Mouse (Mus musculus): ENCODE measurements around the gene Dnase1l1. TPM values are rescaled to one million over a fixed set of nuclear protein-coding genes. Genes with fewer than 3 reads are reported as not detected.
A peak's percentile ranks its signal among the peaks of the same experiment; 100 is the strongest.

Gene Dnase1l1
- polyA plus RNA-seq, 1 experiment from 2014 or later: 14.1 TPM

DNA sequence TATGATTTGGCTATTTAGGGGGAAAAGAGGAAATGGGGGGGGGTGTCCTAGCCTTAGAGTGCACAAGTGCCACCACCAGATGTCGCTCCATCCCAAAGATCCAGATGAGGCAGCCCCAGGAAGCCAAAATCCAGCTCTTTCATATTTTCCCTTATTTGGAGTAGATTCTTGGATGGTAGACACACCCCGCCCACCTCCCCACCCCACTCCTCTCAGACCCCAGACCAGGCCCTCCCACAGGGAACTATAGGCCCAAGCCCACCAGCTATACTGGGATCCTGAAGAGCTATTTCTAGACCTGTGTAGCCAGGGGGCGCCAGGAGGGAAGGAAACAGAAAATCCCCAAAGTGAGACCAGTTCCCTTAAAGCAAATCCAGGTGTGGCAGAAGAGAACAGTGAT is 33.5 kb downstream of the Dnase1l1 start:
- H3K27me3 ChIP-seq (ENCODE audit: insufficient read depth, low read length): no peaks in the 10 kb centered on the region
- no peaks in the 10 kb centered on the region for H3K4me1 ChIP-seq (replicated peaks; ENCODE audit: insufficient read depth, low read length)
- peak; percentile 75 for TF ChIP-seq CTCF (IDR thresholded peaks at IDR 0.05; ENCODE audit: low read depth)
- H3K9me3 ChIP-seq (replicated peaks; ENCODE audit: low read length): no peaks in the 10 kb centered on the region
- 27% methylated on average over 3 of the region's 3 CpGs for WGBS
- H3K9ac ChIP-seq (ENCODE audit: low read depth, low read length): no peak overlapping the region
- no peak overlapping the region for H3K27ac ChIP-seq
- DNase-seq (ENCODE audit: low spot score) (peak; percentile 79), ATAC-seq (replicated peaks; ENCODE audit: low FRiP score, low read depth) (0 out of 2 replicates have a peak, but pooled peaks have one; percentile 6)
- H3K4me2 ChIP-seq (ENCODE audit: low read length): peak overlapping the region; percentile 63
- peak overlapping the region; percentile 40 for H3K4me3 ChIP-seq (replicated peaks; ENCODE audit: low read depth, low read length)
- no peaks in the 10 kb centered on the region for H3K36me3 ChIP-seq (ENCODE audit: insufficient read depth, low read length)

GRCm38 (mm10) chrX:74246693-74247092 is 35.4 kb downstream of the Dnase1l1 start:
- ATAC-seq (replicated peaks; ENCODE audit: low FRiP score, low read depth) (peak; percentile 41; the same call in 1 of the 2 replicates), DNase-seq (ENCODE audit: low spot score) (peak; percentile 61)
- Histone ChIP-seq H3K4me2 (ENCODE audit: low read length) (peak overlapping the region; percentile 58), H3K9me3 (replicated peaks; ENCODE audit: low read length) (no peaks in the 10 kb centered on the region), H3K27ac (peak overlapping the region; percentile 70), H3K4me3 (replicated peaks; ENCODE audit: low read depth, low read length) (peak overlapping the region; percentile 46), H3K27me3 (ENCODE audit: insufficient read depth, low read length) (no peaks in the 10 kb centered on the region), H3K36me3 (ENCODE audit: insufficient read depth, low read length) (peaks cover 4% of the 10 kb centered on the region; the same call in 1 of the 2 replicates), H3K4me1 (replicated peaks; ENCODE audit: insufficient read depth, low read length) (no peaks in the 10 kb centered on the region), H3K9ac (ENCODE audit: low read depth, low read length) (no peak overlapping the region)
- WGBS: 23% methylated on average over 15 of the region's 15 CpGs
- TF ChIP-seq CTCF (IDR thresholded peaks at IDR 0.05; ENCODE audit: low read depth): no peak

GRCm38 (mm10) chrX:74246213-74246681 is 35.9 kb downstream of the Dnase1l1 start:
- peak overlapping the region; percentile 58 for H3K4me2 ChIP-seq (ENCODE audit: low read length)
- peaks cover 7% of the 10 kb centered on the region for H3K36me3 ChIP-seq (ENCODE audit: insufficient read depth, low read length)
- 28% methylated on average over 38 of the region's 38 CpGs for WGBS

DNA sequence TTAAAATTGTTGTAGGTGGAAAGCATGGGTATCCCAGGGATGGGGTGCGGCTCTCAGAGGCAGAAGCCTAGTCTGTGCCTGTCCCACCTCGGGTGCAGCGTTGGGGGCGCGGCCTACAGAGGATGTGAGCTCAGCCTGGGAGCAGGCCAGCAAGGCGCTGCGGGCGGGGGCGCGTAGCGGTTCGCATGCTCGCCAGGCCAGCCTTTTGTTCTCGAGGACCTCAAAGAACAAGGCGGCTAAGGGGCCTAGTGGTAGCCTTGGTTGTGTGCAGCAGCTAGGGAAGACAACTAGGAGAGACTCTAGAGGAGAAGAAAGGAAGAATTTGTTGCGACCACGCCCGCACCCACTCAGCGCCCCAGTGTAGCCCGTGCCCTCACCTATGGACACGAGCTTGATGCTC is 36.5 kb downstream of the Dnase1l1 start:
- 30% methylated on average over 21 of the region's 21 CpGs for WGBS
- H3K27me3 ChIP-seq (ENCODE audit: insufficient read depth, low read length): no peaks in the 10 kb centered on the region
- ATAC-seq (replicated peaks; ENCODE audit: low FRiP score, low read depth) (peak; percentile 50), DNase-seq (ENCODE audit: low spot score) (peak; percentile 82)
- peak overlapping the region; percentile 46 for H3K4me3 ChIP-seq (replicated peaks; ENCODE audit: low read depth, low read length)
- H3K27ac ChIP-seq: peak overlapping the region; percentile 85
- H3K36me3 ChIP-seq (ENCODE audit: insufficient read depth, low read length): peaks cover 11% of the 10 kb centered on the region
- TF ChIP-seq CTCF (IDR thresholded peaks at IDR 0.05; ENCODE audit: low read depth): no peak
- H3K4me1 ChIP-seq (replicated peaks; ENCODE audit: insufficient read depth, low read length): no peaks in the 10 kb centered on the region
- H3K4me2 ChIP-seq (ENCODE audit: low read length): peak overlapping the region; percentile 58
- peak overlapping the region; percentile 65 for H3K9ac ChIP-seq (ENCODE audit: low read depth, low read length)
- no peaks in the 10 kb centered on the region for H3K9me3 ChIP-seq (replicated peaks; ENCODE audit: low read length)

More at GRCm38 (mm10) chrX:74246213-74246681, 35.9 kb downstream of the Dnase1l1 start:
- Histone ChIP-seq H3K4me1 (replicated peaks; ENCODE audit: insufficient read depth, low read length) (no peaks in the 10 kb centered on the region), H3K27ac (peak overlapping the region; percentile 85), H3K4me3 (replicated peaks; ENCODE audit: low read depth, low read length) (peak overlapping the region; percentile 46), H3K9ac (ENCODE audit: low read depth, low read length) (peak overlapping the region; percentile 65), H3K9me3 (replicated peaks; ENCODE audit: low read length) (no peaks in the 10 kb centered on the region), H3K27me3 (ENCODE audit: insufficient read depth, low read length) (no peaks in the 10 kb centered on the region)
- ATAC-seq (replicated peaks; ENCODE audit: low FRiP score, low read depth) (peak; percentile 87), DNase-seq (ENCODE audit: low spot score) (peak; percentile 96)
- peak; percentile 5; the same call in 1 of the 2 replicates for TF ChIP-seq CTCF (IDR thresholded peaks at IDR 0.05; ENCODE audit: low read depth)

DNA sequence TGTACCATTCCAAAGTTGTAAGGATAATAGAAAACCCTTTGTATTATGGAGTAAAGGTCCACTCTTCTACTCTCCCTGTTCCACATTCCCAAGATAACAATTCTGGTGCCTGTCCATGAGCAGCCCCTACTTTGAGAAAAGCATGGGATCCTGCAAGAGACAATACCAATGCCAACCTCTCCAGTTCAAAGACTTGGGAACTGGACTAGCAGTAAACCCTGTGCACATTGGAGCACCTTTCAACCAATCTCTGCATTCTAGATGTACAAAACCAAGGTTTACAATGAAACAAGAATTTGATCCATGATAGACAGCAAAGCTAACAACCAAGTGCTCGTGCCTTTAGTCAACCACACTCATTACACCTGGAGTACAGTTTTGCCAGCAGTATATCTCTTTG is 37.0 kb downstream of the Dnase1l1 start:
- Histone ChIP-seq H3K4me3 (replicated peaks; ENCODE audit: low read depth, low read length) (peak overlapping the region; percentile 46), H3K36me3 (ENCODE audit: insufficient read depth, low read length) (peaks cover 16% of the 10 kb centered on the region), H3K27ac (peak overlapping the region; percentile 85), H3K9me3 (replicated peaks; ENCODE audit: low read length) (no peaks in the 10 kb centered on the region), H3K9ac (ENCODE audit: low read depth, low read length) (peak overlapping the region; percentile 65; the same call in 1 of the 2 replicates), H3K4me1 (replicated peaks; ENCODE audit: insufficient read depth, low read length) (no peaks in the 10 kb centered on the region), H3K4me2 (ENCODE audit: low read length) (peak overlapping the region; percentile 58), H3K27me3 (ENCODE audit: insufficient read depth, low read length) (no peaks in the 10 kb centered on the region)
- ATAC-seq (replicated peaks; ENCODE audit: low FRiP score, low read depth) (no peak), DNase-seq (ENCODE audit: low spot score) (no peak)
- TF ChIP-seq CTCF (IDR thresholded peaks at IDR 0.05; ENCODE audit: low read depth): no peak
- 33% methylated on average over 1 of the region's 1 CpGs for WGBS

DNA sequence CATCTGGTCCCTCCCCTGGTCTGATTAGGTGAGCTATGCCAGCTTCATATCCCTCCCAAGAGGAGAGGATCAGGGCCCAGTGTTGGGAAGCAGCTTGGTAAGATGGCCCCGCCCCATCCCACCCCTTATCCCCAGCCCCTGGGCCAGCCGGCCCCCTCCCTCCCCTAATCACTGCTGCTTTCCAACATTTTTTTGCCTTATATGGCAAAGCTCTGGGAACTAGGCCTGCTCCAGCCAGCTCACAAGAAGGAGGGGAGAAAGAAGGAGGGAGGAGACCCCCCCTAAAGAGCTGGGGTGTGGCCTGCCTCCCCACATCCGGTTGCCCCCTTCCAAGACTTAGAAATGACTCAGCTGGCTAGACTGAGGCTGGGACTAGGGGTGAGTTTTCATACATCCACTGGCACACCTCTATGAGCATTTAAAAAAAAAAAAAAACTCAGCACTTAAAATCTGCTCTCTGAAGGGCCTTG is 37.5 kb downstream of the Dnase1l1 start:
- 35% methylated on average over 3 of the region's 3 CpGs for WGBS

More for the DNA sequence above, 37.5 kb downstream of the Dnase1l1 start:
- TF ChIP-seq CTCF (IDR thresholded peaks at IDR 0.05; ENCODE audit: low read depth): no peak
- ATAC-seq (replicated peaks; ENCODE audit: low FRiP score, low read depth) (peak; percentile 14; the same call in 1 of the 2 replicates), DNase-seq (ENCODE audit: low spot score) (peak; percentile 90)
- H3K27me3 ChIP-seq (ENCODE audit: insufficient read depth, low read length): no peaks in the 10 kb centered on the region
- H3K9ac ChIP-seq (ENCODE audit: low read depth, low read length): no peak overlapping the region; the same call in 1 of the 2 replicates
- no peaks in the 10 kb centered on the region for H3K9me3 ChIP-seq (replicated peaks; ENCODE audit: low read length)
- peak overlapping the region; percentile 46 for H3K4me3 ChIP-seq (replicated peaks; ENCODE audit: low read depth, low read length)
- H3K4me2 ChIP-seq (ENCODE audit: low read length): peak overlapping the region; percentile 58
- H3K27ac ChIP-seq: peak overlapping the region; percentile 85
- peaks cover 21% of the 10 kb centered on the region for H3K36me3 ChIP-seq (ENCODE audit: insufficient read depth, low read length)
- H3K4me1 ChIP-seq (replicated peaks; ENCODE audit: insufficient read depth, low read length): no peaks in the 10 kb centered on the region

Measured in kidney, postnatal 0 days (tissue).